Mouse (Mus musculus) ovary, adult 18-20 months (tissue): ENCODE data around the gene Bcat1.

Source experiments
- DNase-seq: peaks from one replicate; pipeline ENCODE4 v3.0.0; 2022; ENCODE audit warnings: low spot score, mixed read lengths

Bcat1 gene

DNA sequence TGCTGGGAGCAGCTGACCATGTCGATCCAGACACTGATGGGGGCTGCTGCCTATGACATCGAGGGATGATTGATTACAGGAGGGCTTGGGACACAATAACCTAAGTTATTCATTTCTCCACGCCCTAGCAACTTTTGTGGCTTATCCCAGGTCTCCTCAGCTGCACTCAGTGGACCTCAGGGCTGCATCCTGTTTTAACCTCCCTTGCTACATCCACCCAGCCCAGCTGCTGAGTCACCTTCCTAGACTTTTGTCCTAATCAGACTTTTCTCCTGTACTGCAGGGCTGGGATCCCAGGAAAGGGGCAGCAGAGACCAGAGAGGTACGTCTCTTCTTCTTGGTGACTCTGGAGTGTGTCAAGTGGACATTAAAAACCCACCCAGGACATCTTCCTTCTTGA lies 19.9 kb downstream of the Bcat1 start:
- no peak for DNase-seq

DNA sequence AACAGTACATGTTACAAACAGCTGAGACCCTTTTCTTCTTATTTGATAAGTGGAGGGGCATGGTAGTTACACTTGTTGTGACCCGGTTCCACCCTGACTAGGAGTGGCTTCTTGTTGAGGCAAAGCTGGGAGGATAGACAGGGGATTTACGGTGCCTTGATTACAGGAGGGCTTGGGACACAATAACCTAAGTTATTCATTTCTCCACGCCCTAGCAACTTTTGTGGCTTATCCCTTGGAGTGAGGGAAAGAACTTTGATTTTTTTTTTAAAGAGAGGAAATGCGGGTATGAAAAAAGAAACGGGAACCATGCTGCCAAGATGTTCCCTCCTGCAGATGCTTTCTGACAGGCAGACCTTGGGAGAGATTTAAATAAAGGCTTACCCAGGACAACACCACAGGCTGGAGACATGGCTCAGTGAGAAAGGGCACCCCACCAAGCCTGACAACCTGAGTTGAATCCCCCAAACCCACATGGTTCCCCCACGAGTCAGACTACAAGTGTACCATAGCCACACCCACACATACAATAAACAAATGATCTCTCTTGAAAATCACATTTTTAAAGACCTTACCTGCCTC lies 20.6 kb downstream of the Bcat1 start:
- no peak for DNase-seq

DNA sequence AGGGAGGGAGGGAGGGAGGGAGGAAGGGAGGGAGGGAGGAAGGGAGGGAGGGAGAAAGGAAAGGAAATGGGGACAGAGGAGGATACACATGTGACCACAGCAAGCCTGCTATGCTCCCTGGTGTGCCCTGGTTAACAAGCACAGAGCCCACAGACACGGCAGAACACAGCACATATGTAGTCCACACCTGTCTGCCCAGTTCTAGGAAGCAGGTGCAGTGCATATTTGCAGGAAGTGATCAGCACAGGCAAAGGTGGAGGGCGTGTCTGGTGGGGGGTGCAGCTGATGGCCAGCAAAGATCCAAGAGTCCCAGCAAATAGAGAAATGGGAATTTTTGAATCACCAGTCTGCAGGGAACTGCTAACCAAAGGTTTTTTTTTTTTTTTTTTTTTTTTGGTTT lies 23.3 kb downstream of the Bcat1 start:
- no peak for DNase-seq

DNA sequence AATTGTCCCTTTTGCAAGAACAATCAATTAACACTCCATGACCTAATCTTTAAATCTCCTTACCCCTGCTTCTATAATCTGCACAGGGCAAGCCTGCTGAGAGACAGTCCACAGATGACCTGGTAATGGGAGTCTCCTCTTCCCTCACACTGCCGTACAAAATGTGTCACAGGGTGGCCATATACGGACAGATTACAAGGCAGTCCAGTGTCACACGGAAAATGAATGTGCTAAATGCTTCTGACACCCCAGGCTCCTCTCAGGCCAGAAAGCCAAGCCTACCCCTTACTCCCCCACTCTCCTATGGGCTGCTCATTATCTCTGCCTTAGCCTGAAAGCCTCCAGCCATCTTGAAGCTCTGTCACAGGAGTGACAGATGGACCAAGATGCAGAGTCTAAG lies 25.1 kb downstream of the Bcat1 start:
- DNase-seq = no peak

DNA sequence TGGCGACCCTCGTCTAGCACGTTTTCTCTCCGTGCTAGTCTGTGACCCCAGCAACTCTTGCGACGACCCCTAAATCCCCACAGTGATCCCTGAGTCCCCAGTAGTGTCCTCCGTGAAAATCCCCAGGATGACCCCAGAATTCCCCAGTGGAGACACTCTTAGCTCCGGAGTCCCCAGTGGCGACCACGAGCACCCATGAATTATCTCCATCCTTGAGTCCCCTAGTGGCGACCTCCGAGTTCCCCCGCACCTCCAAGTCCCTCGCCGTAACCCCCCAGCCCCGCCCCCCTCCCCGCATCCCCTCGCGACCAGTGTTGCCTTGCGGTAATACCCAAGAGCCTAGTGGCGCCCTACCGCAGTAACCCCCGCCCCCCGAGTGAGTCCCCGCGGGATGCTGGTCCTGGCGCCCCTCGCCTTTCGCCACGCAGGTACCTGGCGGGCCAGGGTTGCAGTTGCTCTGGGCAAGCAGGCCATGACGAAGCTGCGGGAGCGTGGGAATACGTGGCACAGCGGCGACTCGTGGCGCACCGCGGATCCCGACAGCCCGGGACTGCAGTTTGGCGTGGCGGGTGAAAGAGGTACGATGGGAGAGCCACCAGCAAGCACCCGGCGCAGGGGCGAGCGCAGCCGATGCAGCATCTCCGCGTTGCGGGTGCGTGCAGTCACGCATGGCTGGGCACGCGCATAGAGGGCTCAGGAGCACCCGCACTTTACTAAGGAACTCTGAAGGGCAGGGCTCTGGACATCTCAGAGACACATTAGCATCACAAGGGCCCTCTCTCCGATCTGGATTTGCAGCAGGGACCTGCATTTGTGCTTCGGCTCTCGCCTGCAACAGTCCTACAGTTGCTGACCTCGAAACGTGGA lies 27.6 kb downstream of the Bcat1 start:
- no peak for DNase-seq

DNA sequence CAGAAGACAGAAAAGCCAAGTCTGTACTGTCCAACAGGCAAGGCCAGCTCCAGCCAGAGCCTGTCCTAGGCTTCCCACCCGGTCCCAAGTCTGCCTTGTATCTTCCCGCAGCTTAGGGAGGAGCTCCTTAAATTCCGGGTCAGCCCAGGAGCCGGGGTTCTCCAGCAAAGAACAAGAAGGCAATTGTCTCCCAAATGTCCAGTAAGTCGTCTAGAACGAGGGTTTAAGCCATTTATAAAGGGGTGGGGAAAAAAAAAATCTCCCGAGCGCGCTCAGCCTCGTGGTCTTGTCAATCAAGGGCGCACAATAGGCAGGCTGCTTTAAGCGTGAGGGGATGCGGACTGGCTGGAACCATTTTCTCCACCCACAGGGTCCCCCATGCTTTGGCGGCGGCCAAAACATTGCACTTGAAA lies 28.5 kb downstream of the Bcat1 start:
- DNase-seq = peak; percentile 70

DNA sequence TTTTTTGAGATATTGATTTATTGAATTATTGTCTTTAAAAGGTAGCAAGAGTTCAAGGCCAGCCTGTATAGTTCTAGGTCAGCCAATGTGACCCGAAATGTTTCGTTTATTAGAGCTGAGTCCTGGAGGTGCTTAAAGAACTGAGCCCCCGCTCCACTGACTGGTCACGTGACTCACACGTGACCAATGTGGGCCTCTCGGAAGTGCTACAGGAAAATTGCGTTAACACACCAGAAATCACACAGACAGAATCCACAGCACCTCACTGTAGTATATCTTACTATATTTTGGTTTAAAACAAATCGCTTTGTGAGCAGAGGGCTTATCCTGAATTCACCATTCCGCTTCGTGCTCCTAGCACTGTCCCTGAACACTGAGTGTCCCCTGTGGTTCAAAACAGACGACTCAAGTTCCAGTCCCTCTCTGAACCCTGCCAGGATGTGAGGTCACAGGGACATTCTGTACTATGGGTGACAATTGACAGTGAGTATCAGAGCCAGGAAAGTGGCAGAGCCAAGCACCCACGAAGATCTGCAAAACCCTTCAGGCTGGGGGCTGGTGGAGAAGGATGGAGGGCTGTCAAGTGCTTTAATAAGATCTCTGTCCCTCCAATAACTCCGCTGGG lies 29.6 kb downstream of the Bcat1 start:
- DNase-seq = no peak

DNA sequence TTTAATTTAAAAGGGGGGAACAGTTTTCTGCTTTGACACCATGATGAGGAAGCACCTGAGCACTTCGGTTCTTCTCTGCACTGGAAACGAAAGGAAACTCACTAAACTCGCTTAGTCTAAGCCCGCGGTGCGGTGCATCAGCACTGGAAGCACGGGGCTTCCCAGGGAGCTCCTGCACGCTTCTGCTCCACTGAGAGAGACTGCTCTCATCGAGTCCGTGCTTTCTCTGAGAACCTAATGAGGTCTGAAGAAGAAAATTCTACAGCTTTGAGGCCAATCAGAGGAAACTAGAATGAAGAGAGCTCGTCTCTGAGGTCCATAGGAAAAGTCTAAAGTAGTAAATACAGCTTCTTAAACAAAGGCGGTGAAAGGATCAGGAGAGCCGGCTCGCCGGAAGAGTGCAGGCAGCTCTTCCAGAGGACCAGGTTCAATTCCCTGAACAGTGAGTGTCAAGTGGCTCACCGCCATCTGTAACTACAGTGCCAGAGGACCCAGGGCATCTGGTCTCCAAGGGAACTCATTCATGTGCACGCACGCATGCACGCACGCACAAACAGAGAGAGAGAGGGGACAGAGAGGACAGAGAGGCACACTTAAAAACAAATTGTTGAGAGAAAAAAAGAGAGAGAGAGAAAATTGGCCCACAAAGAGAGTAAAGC lies 30.9 kb downstream of the Bcat1 start:
- no peak for DNase-seq

DNA sequence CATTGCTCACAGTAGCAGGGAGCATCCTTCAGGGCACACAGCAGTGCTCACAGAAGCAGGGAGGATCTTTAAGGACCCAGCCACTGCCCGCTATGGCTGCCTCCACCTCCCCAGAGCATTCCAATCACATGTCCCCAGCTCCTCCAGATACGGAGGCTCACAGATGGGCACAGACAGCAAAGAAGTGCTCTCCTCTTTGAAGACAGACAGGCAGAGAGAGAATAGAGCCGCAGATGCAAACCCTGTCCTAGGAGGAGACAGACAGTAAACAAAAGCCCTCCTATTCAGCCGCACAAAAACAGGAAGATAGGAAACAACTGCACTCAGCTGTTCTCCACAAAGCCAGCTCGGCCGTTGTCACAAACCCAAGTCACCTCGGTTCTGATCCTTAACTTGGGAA lies 35.3 kb downstream of the Bcat1 start:
- no peak for DNase-seq

DNA sequence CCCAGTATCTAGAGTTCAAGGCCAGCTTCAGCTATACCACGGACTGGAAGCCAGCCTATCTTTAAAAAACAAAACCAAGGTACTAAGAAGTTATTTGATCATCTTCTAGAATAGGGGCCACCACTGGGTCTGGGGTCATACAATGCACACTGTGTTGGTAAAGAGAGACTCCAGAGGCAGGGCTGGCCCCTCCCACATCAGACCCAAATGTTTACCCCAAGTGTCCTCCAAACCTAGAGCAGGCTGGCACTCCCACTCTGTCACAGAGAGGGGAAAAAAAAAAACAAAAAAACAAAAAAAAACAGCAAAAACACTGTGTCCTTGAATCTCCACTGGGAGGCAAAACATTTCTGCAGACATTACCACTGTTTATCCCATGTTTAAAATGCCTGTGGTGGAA lies 38.4 kb downstream of the Bcat1 start:
- peak; percentile 81 for DNase-seq

DNA sequence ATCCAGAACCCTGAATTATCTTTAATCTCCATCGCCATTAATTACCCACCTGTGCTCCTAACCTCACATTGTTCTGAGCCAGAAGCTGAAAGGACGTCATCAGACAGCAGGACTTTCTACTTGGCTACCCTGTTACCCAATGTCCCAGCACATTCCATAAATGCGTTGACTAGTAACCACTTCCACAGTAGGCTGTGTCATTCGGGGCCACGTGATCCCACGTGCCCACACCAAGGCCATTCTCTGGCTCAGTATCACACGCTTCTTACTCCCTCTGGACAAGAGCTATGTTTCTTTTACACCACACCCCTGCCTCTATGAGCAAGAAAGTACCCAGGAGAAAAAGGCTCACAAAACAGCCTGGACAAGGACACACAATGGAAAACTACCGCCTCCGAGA lies 40.6 kb downstream of the Bcat1 start:
- peak; percentile 76 for DNase-seq

DNA sequence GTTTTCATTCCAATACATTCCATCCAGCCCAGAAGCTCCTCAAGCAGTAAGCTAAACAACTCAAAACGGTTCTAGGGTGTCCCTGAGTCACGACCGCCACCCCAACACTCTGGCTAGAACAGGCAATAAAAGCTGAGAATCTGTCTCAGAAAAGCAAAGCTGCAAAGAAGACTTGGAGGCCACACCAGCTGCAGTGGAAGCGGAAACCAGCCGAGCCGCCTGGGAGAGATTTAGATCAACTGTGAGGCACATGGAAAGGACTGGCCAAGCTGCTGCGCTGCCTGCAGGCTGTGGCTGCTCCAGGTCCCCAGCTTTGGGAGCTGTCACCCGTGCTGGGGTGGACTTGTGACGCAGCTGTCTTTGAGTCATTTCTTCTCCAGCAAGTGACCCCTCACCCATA lies 45.4 kb downstream of the Bcat1 start:
- no peak for DNase-seq

DNA sequence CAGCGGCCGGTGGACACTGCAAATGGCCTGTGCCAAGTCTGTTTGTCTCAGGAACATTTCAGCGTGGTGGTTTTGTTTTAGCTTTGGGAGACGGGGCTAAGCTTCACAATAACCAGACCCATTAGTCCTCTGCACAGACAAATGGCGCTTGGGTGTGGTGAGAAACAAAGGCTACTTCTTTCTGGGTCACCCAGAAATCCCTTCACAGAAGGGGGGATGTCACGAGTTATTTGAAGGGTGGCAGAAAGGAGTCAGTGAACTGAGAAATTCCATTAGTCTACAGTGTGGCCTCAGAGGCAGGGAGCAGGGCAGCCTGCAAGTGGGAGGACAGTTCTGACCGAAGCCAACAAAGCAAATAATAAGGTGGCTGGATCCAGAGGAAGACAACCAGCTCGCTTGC lies 52.0 kb downstream of the Bcat1 start:
- DNase-seq = no peak

DNA sequence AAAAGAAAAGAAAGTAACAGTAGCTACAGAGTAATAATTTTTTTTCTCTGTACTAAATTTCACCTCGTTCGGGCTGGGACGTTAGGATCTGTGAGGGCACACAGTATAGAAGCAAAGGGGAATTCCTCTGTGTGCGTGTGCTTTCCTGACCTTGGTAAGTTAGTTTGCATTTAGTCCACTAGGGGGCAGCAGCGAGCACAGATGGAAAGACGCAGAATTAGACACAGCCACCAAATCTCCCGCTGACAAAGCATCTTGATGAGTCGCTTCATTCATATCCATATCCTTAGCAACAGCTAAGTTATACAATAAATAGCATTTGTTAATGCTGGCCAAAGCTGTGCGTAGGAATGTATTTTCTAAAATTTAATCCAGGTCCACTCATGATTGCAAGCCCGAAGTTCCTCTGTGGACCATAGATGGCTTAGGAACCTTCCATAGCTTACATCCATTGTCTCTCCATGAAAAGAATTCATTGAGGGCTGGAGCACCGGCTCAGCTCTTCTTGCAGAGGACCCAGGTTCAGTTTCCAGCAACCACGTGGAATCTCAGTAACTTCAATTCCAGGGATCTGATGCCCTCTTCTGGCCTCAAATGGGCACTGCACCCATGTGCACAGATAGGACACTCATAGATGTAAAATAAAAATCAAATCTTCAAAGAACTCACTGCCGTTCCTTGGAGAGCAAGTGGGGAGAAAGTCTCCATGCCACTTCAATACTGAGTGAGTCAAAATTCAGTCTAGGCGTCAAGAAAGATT lies 52.8 kb downstream of the Bcat1 start:
- DNase-seq = no peak

DNA sequence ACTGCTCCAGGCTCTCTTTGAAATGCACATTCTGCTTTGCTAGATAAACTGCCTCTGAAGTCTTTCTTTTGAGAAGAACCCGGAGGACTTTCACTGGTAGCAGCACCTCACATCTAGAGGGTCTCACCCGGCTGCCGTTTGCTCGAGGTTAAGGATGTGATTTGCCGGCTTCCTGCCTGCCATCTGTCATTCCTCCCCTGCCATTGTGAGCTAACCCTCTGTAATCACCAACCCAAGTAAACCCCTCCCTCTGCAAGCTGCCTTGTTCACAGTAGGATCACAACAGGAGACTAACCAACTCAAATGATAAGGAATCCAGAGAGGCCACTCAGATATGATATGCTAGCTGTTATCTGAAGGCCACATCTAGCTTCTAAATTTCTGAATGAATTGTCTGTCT lies 53.6 kb downstream of the Bcat1 start:
- DNase-seq = no peak

DNA sequence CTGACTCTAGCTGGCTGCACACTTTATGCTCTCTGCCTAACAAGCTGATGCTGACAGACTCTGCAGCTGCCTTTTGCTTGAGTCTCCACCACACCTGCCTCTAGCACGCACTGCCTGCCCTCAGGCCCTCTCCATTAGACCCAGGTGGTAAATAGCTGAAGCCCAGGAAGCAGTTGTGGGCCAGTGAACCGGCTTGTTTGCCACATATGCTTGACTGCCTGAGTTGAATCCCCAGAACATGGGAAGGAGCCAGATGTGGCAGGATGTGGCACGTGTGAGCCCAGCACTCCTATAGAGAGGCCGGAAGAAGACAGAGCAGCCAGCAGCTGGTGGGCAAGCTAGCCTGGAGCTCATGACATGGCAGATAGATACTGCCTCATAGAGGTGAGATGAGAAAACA lies 55.4 kb downstream of the Bcat1 start:
- no peak for DNase-seq

DNA sequence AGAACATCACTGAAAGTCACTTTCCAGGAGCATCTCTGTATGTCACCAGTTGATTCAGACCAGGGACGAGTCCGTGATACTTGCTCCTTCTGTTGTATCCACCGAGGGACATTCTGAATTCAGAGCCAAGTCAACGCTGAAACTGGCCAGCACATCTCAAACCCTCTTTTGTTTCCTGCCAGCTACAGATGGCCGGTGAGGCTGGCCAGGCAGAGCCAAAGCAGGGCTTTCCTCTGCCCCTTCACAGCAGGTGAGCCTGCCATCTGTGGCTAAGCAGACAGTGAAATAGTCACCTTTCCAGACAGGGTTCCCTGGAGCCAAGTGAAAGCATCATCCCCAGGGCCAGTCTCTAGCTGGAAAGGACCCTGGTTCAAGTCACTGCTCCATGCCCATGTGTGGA lies 57.7 kb downstream of the Bcat1 start:
- DNase-seq = no peak

DNA sequence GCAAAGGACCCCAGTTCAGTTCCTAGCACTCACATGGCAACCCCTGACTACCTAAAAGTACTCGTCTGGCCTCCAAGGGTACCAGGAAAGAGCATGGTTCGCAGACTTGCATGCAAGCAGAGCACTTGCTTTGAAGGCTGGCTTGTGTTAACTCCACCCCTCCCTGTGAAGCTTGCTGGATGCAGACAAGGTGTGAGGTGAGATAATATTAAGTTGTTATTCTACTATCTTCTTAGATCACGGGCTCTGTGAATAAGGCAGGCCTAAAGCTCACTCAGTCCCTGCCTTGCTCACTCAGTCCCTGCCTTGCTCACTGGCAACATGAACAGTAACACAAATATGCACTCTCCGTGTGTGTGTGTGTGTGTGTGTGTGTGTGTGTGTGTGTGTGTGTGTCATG lies 58.5 kb downstream of the Bcat1 start:
- DNase-seq = no peak

DNA sequence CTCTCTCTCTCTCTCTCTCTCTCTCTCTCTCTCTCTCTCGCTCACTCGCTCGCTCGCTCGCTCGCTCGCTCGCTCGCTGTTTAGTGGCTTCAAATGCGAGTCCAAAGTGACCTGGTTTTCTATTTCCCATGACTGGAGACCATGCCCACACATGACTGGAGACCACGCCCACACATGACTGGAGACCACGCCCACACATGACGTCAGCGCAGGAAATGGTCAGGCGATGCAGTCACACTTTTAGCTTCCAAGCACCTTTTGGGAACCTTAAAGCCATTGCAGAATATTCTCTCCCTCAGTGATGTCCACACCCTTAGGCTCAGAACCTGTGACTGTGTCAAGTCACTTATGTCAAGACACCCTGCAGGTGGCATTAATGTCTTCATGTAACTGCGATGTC lies 59.3 kb downstream of the Bcat1 start:
- no peak for DNase-seq

DNA sequence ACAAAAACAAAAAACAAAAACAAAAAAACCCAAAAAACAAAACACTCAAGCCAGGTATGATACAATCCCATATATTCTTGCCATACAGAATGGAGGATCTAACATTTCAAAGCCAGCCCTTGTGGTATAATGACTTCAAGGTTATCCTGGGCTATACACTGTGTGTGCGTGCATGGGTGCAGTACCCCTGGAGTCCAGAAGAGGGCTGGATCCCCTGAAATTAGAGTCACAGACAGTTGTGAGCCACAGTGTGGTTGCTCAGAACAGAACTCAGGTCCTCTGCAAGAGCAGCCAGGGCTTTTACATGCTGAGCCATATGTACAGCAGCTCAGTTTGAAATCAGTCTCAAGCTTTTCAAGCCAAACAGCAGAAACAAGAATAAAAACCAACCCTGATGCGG lies 61.0 kb downstream of the Bcat1 start:
- no peak for DNase-seq

DNA sequence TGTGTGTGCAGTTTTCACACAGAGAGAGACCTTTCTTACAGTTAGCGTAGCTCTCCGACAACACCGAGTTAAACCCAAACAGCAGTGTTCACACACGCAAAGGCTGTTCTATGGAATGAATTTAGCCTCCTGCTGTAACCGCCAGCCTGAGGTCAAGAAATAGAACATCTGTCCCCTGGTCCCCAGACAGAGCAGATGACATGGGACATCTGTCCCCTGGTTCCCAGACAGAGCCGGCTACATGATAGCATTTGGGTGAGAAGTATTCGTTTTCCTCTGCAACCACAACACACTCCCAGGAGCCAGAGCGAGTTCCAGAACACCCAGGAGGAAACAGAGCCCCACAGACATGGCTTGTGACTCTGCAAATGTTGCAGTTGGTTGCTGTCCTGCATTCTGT lies 63.3 kb downstream of the Bcat1 start:
- no peak for DNase-seq

DNA sequence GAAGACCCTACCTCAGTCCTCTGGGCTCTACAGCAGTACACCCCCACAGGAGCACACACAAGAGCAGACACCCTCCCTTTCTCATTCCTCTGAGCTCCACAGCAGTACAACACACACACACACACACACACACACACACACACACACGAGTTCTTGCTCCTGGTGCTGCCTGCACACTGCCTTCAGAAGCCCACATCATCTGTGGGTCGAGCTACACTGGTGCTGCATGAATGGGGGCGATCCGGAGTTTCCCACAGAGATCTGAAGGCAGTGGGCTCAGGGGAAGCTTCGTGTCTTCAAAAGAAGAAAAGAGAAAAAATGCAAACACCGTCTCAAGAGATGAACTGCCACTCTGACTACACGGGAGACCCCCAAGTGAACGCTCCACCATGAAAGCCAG lies 64.8 kb downstream of the Bcat1 start:
- DNase-seq = no peak
